Mouse (Mus musculus) left cerebral cortex, adult 2 months (tissue): ENCODE data around the gene Hist1h4d. TPM values are rescaled to one million over a fixed set of nuclear protein-coding genes. Genes with fewer than 3 reads are reported as not detected.
A peak's percentile ranks its signal among the peaks of the same experiment; 100 is the strongest.
"Not testable (repeated sequence)": the region's sequence is repeated elsewhere in the genome, so short reads cannot be mapped to it uniquely, and the experiment has no call there.

Source experiments
- DNase-seq, 2 experiments: peaks; one replicate each; pipeline ENCODE4 v3.0.0; 2021 to 2022; ENCODE audit warnings: low spot score in 2 of 2, mixed read lengths in 1 of 2; ENCODE audit errors: extremely low spot score in 1 of 2
- H3K27ac ChIP-seq: fragments of 200-600 bp; 2 replicates; pipeline ENCODE4 v1.8.1; 2022
- H3K4me3 ChIP-seq: fragments of 200-600 bp; 2 replicates; pipeline ENCODE4 v1.8.1; 2022
- CTCF ChIP-seq: fragments of 200-600 bp; IDR thresholded peaks from 2 replicates; pipeline ENCODE4 v1.8.1; 2022; ENCODE audit warnings: antibody characterized with exemption, mild to moderate bottlenecking, moderate library complexity
- intact Hi-C: fragments of 180-260 bp; cut with DNase I; formaldehyde crosslinking; loops from one replicate; pipeline ENCODE4 v1.15.1; 2025
- total RNA-seq, 2 experiments: library from RNA; stranded (reverse); gene quantifications; 2 replicates each; pipeline ENCODE4 v1.2.3; 2021

Hist1h4d gene
- total RNA-seq, 2 experiments from 2014 or later, result 141 to 157 TPM

DNA sequence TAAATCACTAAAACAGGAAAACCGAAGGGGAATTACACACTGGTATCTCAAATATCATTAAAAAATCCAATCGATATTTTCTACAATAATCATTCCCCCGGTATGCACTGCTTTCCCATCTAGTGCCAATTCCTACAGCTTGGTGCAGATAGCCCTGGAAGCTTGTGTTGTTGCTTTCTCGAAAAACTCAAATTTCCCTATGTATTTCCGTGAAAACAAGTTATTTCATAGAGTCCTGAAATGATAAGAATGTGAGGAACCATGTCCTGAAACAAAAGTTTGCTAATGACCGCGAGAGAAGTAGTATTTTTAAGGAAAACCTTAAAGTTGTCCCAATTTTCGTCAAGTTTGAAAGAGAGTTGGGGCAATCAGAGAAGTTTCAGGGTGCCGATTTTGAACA, 27.0 kb upstream of the Hist1h4d start:
- DNase-seq, result no peak
- intact Hi-C loops, result no loop called here
- H3K27ac ChIP-seq, result peak overlapping the region; percentile 70
- H3K4me3 ChIP-seq, result peak overlapping the region; percentile 67
- no peak for TF ChIP-seq CTCF

DNA sequence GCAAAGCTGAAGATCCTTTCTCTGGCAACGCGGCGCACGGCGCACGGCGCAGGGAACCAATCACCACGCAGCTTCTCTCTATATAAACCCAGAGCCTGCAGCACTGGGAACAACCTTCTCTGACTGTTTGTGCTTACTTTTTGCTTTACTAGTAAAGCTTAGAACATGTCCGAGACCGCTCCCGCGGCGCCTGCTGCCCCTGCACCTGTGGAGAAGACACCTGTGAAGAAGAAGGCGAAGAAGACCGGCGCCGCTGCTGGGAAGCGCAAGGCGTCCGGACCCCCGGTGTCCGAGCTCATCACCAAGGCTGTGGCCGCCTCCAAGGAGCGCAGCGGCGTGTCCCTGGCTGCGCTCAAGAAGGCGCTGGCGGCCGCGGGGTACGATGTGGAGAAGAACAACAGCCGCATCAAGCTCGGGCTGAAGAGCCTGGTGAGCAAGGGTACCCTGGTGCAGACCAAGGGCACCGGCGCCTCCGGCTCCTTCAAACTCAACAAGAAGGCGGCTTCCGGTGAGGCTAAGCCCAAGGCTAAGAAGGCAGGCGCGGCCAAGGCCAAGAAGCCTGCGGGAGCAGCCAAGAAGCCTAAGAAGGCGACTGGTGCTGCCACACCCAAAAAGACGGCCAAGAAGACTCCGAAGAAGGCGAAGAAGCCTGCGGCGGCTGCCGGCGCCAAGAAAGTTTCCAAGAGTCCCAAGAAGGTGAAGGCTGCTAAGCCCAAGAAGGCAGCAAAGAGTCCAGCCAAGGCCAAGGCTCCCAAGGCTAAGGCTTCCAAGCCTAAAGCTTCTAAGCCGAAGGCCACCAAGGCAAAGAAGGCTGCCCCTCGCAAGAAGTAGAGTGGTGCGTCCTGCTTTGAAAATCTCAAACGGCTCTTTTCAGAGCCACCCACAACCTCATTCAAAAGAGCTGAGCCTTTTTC, 26.2 kb upstream of the Hist1h4d start:
- no peak for TF ChIP-seq CTCF
- H3K27ac ChIP-seq, result peak overlapping the region; percentile 70
- H3K4me3 ChIP-seq, result peak overlapping the region; percentile 67
- intact Hi-C loops, result no loop called here
- DNase-seq, result peak; percentile 71 to 79

DNA sequence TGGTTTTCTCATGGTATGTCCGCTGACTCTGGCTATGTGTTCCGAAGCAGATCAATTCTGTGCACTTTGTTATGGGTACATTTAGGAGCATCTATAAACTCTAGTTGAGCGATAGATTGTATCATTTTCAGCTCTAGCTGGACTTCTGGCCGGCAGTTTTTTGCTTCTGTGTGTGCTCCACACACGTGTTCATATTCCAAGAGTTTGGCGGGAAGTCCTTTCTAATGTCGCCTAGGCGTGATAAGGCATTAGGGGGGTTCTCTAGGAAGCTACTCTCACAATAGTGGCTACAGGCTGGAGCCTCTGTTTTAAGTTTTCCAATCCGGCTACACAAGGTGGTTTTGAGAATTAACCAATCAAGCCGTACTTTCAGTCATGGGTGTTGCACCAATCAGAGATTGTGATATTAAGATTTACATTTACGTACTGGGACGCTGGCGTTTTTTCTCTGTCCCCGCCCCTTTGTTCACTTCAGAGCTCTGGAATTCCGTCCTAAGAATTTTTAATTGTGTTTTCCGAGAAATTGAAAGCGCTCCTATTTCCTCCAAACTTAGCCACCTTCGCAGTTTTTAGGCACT, 25.5 kb upstream of the Hist1h4d start:
- intact Hi-C loops, result no loop called here
- Histone ChIP-seq H3K4me3 (peak overlapping the region; percentile 67), H3K27ac (peak overlapping the region; percentile 82)
- DNase-seq, result peak; percentile 50 to 60
- no peak for TF ChIP-seq CTCF

DNA sequence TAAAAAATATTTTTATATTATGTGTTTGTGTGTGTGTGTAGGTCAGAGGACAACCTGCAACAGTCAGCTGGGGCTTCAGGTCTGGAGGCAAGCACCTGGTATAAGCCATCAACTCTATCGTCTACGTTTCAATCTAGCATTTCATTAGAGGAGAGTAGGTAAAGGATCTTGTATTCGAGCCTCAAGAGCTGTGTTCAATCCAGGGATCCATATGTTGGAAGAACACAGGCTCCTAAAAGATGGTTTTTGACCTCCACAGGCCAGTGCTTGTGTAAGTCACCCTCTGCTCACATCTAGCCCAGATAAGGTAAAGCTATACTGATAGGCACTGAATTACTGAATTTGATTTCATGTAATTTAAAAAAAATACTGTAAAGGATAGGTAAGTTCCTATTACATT, 24.5 kb upstream of the Hist1h4d start:
- intact Hi-C loops, result no loop called here
- DNase-seq, result no peak
- no peak overlapping the region; the same call in 1 of the 2 replicates for H3K27ac ChIP-seq

DNA sequence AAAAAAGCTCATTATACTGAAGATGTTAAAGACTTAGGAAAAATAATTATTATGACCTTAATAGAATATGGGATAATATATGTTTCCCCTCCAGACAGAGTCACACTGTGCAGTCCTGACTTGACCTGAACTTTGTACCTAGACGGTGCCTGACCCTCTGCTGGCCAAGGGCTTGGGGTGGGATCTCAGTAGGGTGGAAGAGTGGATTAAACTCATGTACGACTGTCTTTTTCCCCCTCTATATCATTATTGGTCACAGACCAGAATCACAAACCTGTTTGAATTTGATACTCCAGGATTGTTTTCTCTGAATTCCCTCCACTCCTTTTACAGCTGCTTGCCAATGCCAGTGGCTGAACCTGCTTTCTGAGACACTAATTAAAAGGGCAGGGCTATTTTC, 20.7 kb upstream of the Hist1h4d start:
- H3K27ac ChIP-seq, H3K4me3 ChIP-seq, DNase-seq, intact Hi-C loops: not testable (repeated sequence)

More for the DNA sequence above, 24.5 kb upstream of the Hist1h4d start:
- no peak for TF ChIP-seq CTCF
- H3K4me3 ChIP-seq, result no peak overlapping the region

DNA sequence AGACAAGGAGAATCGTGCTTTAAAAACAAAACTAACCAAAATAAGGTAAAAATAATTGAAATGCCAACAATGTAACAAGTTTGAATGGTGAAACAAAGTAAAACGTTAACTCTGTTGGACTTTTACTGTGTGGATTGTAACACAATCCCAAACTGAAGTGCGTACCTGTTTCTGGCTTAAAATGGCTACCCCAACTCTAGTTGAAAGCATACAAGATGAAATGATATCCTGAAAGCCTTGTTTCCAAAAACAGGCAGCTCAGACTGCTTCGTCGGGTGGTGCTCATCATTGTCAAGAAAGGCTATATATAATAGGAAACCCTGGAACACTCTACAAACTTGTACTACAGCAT, 19.9 kb upstream of the Hist1h4d start:
- peak overlapping the region; percentile 96 for H3K27ac ChIP-seq
- H3K4me3 ChIP-seq, result peak overlapping the region; percentile 71
- DNase-seq, intact Hi-C loops: not testable (repeated sequence)

DNA sequence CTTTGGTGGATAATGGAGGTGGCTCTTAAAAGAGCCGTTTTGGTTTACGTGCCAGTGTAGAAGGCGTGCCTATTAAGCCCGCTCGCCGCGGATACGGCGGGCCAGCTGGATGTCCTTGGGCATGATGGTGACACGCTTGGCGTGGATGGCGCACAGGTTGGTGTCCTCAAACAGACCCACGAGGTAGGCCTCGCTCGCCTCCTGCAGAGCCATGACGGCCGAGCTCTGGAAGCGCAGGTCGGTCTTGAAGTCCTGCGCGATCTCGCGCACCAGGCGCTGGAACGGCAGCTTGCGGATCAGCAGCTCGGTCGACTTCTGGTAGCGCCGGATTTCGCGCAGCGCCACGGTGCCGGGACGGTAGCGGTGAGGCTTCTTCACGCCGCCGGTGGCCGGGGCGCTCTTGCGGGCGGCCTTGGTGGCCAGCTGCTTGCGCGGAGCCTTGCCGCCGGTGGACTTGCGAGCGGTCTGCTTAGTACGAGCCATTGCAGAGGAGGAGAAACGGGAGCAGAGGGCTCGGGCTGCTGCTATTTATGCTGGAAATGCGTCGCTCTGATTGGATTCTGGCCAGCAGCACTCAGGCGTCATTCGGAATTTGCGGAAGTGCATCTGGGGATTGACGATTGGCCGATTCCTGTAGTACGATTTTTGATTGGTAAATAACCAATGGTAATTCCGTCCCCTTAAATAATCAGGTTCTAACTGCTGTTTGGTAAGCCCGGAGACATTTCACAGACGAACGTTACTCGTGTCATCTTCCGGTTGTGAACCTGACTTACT, 19.3 kb upstream of the Hist1h4d start, which contains the start of gene Hist1h3e:
TSS of gene Hist1h3e (minus strand) at position 487 of the 777 bp plus-strand sequence.
- Histone ChIP-seq H3K27ac (peak within 1 kb of the TSS; percentile 96), H3K4me3 (peak within 1 kb of the TSS; percentile 71)
- DNase-seq, result peak; percentile 91 to 95
- intact Hi-C loops, result not testable (repeated sequence)

DNA sequence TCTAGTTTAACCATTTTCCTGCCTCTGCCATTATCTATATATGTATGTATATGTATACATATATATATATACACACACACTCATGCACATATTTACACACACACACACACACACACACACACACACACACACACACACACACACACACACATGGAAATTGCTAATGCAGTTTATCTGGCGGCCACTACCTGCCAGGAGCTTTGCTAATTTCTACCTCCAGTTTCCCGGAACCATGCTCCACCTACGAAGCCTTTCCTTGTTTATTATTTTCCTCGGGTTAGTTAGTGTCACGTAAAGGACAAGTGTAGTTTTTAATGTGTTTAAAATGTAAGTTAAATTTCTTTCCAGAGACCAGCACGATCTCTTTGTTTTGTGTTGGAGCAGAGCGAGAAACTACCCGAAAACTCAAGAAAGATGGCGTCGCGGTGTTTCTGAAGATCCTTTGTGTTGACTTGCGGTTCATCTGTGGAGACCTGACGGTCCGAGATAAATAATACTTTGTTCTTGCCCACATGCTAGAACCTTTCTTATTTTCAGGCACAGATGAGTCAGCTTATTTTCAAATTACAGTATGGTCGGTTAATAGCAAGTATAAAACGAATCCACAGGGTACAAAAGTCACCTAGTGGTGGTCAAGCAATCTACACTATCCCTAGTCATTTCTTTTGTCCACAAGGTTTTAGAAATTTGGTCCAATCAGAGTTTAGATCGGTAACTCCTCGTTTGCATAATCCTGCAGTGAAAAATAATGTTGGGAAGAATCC, 18.5 kb upstream of the Hist1h4d start:
- H3K27ac ChIP-seq, result peak overlapping the region; percentile 96
- peak; percentile 65 for TF ChIP-seq CTCF
- no peak for DNase-seq
- intact Hi-C loops, result no loop called here
- peak overlapping the region; percentile 71 for H3K4me3 ChIP-seq

DNA sequence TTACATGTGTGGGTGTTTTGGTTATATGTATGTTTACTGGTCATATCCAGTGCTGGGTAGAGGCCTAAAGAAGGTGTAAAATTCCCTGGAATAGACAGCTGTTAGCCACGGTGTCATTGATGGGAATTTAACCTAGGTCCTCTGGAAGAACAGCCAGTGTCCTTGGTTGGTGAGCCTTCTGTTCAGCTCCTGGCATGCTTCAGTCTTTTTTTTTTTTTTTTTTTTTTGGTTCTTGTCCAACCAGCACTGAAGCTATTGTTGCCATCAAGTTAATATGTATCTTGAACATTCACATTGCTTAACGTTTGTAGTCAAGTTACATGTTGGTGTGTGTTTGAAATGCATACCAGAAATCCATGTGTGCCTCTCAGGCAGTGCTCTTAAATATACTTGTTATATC, 16.9 kb upstream of the Hist1h4d start:
- intact Hi-C loops, result no loop called here

DNA sequence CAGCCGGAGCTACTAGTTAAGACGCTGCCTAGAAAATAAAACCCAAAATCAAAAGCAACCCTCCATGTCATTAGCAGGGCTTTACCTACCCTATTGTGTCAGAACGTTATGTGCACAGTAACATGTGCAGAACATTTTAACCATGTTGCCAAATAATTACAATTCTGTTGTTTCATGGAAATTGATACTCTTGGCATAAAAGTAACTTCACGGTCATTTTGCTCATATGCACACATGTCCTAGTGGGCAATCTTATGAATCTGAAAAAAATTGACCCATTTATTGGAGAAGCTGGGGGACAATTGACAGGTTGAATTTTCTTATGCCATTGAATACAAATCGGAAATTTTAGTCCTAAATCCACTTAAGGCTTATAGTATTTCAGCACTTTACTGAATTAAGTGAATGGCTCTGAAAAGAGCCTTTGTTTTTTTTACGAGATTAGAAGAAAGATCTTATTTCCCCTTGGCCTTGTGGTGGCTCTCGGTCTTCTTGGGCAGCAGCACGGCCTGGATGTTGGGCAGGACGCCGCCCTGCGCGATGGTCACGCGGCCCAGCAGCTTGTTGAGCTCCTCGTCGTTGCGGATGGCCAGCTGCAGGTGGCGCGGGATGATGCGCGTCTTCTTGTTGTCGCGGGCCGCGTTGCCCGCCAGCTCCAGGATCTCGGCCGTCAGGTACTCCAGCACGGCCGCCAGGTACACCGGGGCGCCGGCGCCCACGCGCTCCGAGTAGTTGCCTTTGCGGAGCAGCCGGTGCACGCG, 11.0 kb upstream of the Hist1h4d start:
- intact Hi-C loops, result loop anchor here (5.0 kb wide), 1 partner anchor 38 kb away; the partner anchor contains the start of genes Hist1h2af and Hist1h4h
- H3K27ac ChIP-seq, result peak overlapping the region; percentile 94
- DNase-seq, result not testable (repeated sequence)
- H3K4me3 ChIP-seq, result peak overlapping the region; percentile 55

More for the DNA sequence above, 16.9 kb upstream of the Hist1h4d start:
- no peak for DNase-seq
- no peak for TF ChIP-seq CTCF
- Histone ChIP-seq H3K4me3 (no peak overlapping the region), H3K27ac (no peak overlapping the region)
